Mouse (Mus musculus) cerebellum, postnatal 14 days (tissue): Measurements from ENCODE around the gene Cpxcr1.

ENCODE experiments used
- DNase-seq, 2 experiments: peaks; one replicate each; pipeline ENCODE4 v3.0.0; 2021; ENCODE audit warnings: mixed read lengths in 2 of 2

Gene Cpxcr1

GRCm38 (mm10) chrX:116448644-116449043 lies at the start of gene Cpxcr1:
Gene Cpxcr1, plus strand, starts transcription at chrX:116448944.
- DNase-seq, result no peak
